Mouse (Mus musculus) adrenal gland, adult 8-10 months (tissue): ENCODE measurements around the gene Ift81. TPM values are rescaled to one million over a fixed set of nuclear protein-coding genes. Genes with fewer than 3 reads are reported as not detected.

Source experiments
- DNase-seq: peaks from one replicate; pipeline ENCODE4 v3.0.0; 2022
- total RNA-seq, 4 experiments: library from RNA; stranded (reverse); gene quantifications; 2 replicates each; pipeline ENCODE4 v1.2.4; 2022

Ift81 gene
- total RNA-seq, 4 experiments from 2014 or later = 13.9 to 30.8 (median 21.5) TPM

DNA sequence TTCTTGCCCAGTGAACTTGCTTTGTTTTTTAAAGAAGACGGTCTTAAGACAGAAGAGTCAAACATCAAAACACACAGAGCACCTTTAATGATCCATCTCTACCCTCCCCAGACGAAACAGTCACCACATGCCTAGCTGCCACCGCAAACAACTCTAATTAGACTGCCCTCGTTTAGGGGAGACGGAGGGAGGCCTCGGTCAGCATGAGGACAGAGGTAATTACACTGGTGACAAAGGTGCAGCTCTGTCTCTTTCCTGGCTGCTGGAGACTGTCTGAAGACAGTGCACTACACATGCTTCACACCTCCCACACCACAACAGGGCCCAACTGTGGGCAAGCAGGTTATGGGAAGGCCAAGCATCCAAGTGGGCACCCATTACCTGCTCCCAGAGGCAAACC lies 66.5 kb downstream of the Ift81 start:
- DNase-seq = no peak

DNA sequence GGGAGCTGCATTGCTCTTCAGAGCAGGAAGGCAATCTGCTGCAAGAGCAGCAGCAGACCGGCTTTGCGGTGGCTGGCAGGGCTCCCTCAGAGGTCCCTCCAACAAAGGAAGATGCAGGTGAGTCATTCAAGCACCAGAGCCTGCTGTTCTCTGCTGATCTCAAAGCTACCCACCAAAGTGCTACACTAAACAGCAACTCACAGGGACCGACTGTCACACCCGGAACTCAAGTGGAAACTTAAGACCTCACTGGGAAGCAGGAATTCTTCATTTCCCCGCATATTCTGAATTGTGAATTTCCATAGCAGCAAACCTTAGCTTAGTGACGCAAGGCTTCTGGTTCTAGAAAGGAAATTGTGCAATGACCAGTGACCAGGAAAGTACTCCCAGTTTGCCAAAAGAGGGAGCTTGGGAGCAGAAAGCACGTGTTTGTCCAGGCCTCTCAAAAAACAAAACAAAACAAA lies 67.0 kb downstream of the Ift81 start:
- DNase-seq = peak; percentile 60

DNA sequence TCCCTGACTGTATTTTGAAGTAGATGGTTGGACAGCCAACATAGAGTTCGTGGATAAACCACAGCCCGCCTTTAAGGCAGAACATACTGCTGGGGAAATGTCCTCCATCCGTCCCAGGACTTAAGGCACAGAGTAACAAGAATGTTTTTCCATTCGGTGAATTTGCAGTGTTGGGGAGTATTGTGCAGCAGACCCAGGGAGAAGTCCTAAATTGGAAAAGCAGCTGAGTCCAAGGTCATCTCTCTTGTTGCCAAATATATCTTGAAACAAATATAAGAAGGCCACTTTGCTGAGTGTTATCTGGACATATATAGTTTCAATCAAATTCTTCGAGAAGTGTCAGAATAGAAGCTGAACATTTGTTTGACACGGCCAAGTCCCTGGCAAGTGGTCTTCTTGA lies 70.9 kb downstream of the Ift81 start:
- no peak for DNase-seq

DNA sequence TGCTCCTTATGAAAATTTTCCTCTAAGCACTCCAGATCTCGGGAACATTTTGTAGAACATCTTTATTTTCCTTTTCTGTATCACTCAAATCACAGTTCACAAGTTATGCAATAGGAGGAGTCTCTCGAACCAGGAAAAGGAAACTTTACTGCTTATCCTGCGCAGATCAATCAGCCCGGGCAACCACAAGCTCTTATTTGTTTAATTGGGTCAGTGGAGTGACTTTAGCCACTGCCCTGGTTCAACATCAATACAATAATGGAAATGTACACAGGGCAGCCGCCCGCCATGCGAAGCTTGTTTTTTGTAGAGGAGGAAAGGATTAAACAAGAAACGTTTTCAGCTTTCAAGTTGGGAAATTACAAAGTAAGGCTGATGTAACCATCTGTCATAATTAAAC lies 72.4 kb downstream of the Ift81 start:
- DNase-seq = no peak

DNA sequence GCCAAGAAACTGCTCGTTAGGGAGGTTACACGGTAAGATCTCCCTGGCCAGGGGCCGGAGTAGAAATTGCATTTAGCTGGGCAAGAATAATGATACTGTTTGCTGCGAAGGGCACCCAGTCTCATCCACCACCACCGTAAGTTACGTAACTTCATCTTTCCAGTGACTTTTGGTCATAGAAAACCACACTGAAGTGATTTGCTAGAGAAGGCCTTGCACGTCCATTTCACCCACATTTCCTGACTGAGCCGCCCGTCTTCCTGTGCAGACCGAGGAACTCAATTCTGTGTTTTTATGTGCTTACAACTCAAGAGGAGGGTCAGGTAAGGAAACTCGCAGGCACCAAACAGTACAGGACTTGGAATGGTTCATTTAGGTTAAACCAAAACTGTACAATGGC lies 76.2 kb downstream of the Ift81 start:
- DNase-seq = no peak

DNA sequence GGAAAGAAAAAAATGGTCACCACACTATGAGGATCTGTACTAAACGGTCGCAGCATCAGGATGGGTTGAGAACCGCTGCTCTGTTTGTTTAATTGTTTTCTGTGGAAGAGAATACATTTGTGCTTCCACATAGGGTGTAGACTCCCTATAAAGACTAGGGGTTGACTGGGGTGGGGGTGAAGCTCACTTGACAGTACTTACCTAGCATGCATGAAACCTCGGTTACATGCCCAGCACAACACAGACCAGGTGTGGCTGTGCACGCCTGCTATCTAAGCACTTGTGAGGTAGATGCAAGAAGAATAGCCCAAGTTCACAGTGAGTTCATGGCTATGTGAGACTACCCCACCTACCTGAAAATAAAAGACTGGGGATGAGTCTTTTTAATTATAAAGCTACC lies 76.7 kb downstream of the Ift81 start:
- no peak for DNase-seq

DNA sequence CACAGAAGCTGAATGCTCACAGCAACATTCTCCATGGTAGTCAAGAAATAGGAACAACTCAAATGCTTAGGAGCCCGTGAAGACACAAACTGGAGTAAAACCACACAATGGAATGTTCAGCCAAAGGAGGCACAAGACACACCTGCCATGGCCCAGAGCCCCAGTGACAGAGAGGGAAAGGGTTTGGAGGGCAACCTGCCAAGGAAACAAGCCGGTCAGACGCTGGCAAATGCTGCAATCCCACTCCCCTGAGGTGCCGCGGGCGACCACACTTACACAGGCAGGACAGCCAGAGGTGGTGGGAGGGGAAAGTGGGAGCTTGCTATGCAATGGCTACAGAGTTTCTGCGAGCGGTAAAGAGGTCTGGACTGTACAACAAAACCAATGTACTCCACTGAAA lies 80.4 kb downstream of the Ift81 start:
- DNase-seq = no peak

DNA sequence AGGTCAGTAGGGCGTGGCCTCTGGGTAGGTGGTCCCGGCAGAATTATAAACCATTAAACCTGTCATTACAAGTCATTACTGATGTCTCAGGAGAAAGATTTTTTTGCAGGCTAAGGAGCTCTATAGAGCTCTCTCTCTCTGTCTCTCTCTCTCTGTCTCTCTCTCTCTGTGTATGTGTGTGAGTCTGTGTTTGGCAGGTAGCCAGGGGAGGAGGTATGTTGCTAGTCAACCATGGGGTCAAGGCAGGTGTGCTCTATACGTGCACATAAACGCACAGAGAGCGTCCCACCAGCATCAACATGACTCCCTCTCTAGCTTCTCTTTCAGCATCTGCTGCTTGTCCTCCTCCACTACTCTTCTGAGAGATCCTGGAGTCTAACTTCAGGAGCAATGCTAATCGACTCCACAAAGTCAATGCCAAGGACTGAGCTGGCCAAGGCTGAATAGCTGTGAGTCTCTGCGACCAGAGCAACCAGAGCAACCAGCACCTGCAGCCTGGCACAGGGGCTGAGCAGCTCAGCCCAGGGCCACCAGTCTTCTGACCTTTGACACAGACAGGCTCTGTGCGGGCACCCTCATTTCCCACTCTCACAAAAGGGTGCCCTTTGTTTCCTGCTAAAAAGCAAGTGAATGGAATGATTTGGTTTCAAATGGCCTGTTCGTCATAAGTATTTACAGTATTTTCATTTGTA lies 84.3 kb downstream of the Ift81 start:
- no peak for DNase-seq

DNA sequence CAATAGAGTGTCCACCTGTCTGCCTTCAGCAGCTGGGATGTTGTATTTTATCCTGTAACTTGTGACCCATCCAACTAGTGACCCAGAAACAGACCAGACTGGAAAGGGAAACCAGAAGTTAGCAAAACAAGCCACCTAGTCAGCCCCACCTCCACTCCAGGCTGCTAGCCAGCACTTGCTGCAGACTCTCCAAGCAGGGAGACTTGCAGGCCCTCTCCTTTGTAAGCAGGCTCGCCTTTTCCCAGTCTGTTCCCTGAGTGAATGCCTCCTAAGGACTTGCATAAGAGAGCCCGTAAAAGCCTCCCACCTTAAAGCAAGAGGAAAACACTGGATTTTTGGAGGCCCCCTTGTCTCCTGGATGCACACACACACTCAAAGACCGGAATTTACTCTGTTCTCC lies 85.0 kb downstream of the Ift81 start:
- DNase-seq = no peak

DNA sequence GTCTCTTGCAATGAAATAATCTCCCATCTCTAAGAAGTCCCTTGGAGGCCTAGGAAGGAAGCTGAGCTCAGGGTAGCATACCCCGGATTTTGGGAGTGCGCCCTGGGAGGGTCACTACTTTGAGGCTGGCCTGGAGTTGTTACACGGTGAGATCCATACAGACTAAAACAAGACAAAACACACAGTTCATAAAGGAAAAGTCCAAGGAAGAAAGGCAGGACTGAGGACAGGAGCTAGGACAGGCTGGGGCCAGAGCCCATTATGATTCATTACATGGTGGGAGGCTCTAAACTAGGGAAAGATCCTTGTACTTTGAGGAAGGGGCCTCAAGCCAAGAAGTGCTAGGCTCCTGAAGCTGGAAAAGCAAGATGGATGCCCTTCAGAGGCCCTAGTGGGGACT lies 85.7 kb downstream of the Ift81 start:
- DNase-seq = no peak

DNA sequence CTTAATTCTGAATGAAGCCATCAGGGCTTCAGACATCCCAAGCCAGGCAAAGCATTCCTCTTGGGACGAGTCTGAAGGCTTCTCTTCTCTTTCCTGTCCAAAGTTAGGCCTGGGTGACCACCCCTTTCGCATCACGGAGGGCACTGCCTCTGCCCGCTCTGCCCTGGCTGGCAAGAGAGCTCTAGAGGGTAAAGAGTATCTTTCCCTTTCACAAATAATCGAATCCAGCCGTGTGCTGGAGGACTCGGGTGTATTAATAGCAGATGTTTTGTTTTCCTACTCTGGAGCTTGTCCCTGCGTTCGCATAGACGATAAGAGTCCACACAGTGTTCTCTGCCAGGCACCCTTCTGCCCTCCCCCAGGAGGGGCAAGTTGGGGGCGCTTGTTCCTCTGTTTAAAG lies 86.6 kb downstream of the Ift81 start:
- no peak for DNase-seq

DNA sequence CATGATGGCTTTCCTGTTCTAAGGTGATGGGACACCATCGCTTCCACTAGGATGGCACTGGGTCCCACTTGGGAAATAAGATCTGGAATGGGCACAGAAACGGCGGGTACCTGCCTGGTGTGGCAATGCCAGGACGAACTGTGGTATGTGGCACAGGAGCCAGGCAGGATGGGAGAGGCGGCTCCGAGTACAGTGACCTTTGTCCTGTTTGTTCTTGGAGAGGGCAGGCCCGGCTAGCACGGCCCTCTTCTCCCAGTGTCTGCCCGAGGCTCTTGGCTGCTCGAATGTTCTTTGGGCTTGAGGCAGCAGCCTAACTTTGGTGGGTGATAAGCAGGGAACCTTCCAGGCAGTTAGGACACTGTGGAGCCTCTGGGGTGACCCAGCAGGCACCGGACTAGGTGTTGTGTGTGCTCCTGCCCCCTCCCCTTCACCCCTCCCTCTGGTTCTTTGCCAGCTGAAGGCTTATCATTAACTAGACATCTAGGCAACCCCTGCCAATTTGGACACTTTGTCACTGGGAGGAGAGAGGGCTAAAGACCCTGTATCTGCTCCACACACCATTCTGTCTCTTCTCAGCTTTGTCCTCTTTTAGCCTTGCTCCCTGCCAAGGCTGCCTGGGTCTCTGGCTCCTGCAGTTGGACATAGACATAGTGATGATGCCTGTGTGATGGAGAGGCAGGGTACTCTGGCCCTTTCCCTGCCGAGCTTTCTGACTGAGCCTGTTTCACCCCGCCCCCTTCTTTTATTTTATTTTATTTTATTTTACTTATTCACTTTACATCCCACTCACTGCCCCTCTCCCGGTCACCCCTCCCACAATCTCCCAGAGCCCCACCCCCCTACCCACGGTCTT lies 87.2 kb downstream of the Ift81 start:
- no peak for DNase-seq

DNA sequence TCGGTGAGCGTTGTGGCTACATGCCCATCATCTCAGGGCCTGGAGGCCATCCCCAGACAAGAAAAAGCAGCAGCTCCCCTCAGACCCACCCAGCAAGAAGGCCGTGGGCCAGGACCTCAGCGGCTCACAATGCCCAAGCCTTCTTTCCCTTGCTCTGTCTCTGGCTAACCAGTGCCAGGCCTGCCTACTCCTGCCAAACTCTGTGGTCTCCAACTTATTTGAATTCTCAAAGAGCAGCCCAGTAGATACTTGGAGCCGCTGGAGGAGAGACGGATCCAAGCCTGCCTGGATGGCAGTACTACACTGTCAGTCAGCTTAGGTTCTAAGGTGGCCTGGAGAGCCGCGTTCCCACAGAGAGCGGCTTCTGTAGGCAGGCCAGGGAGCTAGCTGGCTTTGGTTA lies 87.9 kb downstream of the Ift81 start:
- DNase-seq = no peak

DNA sequence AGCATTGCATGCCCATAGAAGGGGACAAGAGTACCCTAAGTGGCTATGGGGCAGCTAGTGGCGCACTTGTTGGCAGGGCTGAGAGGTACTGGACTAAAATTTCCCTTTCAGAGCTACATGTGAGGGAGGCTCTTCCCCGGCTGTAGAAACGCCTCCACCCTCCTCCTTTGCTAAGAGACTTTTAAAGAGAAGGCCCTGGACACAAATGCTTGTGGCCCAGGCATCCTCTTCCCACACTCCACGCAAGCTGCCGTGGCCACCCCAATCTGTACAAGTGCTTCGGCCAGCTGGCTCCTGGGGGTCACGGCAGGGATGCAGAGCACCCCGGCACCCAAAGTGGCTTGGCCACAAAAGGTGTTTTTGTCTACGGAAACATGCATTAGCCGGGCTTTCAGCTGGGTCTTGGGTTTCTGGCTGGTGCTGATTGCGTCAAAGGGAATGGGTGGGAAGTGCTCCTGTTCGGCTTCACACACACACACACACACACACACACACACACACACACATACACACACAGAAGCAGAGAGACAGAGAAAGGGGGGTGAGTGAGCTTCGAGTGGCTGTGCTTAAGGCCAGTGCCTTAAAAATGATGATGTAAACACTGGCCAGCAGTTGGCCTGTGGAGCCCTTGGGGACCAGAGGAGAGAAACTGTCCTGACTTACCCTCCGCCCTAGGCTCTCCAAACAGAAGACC lies 88.9 kb downstream of the Ift81 start:
- DNase-seq = no peak

DNA sequence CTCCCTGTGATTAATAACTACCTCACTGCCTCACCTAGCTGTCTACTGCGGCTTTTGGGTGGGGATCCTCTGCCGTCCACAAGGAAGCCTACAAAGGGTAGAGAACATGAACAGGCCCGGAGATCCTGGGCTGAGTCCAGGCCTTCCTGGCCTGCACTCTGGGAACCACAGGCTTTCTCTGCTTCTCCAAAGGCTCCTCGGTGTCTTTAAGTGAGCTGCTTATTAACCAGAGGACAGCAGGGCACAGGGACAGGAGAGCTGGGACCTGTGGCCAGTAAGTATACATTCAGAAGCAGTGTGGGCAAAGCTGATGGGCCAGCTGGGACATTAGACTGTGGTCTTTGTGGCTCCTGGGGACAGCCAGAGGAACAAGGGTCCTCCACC lies 89.5 kb downstream of the Ift81 start:
- no peak for DNase-seq

DNA sequence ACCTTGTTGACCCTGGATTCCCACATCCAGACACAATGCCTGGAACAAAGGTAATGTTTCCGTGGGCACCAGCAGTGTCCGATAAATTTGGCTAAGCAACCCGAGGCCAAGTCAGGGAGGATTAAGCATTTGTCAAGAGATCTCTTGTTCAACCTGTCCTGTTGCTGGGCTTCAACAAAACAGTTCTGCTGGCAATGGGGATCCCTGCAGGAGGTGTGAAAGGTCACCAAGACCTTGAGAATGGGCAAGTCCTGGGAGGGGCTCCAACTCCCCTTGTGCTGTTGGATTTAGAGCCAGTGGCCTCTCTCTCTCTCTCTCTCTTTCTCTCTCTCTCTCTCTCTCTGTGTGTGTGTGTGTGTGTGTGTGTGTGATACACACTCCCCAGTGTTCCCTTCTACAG lies 90.1 kb downstream of the Ift81 start:
- no peak for DNase-seq

DNA sequence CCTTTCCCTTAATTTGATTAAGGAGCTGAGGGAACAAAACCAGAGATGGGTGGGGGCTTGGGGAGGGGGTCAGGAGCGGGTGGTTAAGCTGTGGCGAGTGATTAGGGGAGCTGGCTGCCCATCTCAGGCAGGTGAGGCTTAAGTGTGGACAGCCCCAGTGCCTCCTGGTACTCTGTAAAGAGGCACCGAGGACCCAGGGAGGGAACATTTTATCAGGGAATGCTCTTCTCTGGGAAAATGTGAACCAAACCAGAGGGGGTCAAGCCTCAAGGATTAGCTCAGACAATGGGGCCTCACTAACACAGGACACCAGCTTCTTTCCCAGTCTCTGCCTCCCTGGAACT lies 93.2 kb downstream of the Ift81 start:
- no peak for DNase-seq

DNA sequence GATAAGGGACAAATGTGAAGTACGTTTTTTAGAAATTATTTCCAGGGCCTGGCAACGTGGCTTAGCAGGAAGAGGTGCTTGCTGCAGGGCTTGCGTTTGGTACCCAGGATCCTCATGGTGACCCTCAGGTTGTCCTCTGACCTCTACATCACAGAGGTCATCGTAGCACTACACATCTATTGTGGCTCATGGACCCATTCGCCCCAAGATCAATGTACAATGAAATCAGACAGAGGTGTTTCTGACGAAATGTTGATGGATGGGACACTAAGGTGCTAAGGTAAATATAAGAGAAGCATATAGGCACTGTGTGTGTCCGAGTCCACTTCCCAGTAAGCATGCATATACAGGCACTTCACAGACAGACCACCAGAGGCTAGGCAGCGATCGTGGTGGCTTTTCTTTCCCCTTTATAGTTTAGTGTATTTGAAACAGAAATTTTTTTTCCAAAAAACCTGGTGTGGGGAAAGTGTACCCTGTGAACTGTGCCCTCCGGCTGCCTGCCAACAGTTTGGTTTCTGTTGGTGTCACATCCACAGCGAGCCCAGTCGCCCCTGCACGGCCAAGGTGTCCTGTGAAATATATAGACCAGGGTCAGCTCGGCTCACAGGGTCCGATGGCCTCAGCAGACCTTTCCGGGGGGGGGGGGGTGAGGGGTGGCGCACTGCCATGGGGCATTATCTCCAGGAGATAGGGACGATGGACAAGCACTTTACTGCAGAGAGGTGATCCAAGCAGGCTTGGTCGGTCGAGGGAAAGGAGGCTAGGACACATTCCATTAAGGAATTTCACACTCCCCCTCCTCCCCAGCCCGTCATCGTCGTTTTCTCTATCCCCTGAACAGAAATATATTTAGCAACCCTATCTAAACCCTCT lies 93.8 kb downstream of the Ift81 start:
- no peak for DNase-seq

DNA sequence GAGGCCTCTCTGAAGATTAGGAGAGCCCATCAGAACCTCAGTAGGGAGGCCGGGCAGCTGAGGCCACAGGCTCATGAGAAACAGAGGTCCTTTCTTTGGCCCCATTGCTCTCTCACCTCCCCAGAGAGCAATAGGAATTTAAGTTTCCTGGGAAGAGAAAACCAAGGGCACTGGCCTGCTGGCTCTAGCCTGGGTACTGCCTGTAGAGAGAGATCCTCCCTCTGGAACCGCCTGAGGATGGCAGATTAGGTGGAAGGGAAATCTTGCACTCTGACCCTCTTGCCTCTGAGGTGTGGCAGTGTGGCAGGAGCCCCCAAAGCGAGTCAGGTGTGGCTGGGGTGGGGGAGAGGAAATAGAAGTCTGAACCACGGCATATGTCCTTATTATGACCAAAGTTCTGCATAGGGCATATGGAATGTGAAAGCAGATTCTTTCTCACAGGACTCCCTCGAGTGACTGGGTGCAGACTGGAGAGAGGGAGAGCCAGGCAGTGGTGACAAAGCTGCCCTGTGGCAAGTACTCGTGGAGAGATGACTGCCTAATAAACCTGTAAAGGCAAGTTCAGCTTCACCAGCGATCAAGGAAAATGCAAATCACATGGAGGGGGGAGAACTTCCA lies 95.2 kb downstream of the Ift81 start:
- DNase-seq = no peak

DNA sequence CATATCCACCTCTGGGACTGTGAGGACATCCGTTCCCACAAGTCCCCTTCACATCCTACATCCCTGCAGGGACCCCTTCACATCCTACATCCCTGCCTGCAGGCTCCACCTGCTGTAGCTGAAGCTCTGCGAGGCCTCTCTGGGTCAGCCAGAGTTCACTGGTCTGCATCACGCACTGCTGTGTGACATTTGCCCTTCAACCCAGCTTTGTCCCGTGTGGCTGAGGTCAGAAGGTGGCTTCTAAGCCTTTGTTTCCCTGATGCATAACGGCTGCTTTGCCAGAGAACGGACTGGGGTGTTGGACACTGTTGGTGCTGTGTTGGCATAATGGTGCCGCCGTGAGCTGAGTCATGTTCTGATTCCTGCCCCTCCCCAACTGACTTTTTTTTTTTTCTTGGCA lies 96.1 kb downstream of the Ift81 start:
- DNase-seq = no peak

DNA sequence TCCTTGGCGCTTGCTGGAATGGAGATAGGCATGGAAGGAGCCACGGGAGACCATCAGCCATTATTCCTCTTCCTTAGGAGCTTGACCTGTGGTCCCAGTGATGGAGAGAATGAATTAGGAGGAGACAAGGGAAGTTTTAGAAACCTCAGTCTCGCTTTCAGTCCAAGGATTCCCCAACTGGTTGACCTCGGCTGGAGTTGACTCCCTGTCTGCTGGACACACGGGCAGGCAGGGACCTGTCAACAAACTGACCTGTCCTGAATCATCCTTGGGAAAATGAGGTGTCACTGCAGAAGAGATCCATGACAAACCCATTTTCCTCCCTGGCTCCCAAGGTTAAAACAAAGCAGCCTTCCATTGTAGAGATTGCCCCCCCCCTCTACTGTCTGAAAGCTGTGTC lies 97.4 kb downstream of the Ift81 start:
- no peak for DNase-seq

DNA sequence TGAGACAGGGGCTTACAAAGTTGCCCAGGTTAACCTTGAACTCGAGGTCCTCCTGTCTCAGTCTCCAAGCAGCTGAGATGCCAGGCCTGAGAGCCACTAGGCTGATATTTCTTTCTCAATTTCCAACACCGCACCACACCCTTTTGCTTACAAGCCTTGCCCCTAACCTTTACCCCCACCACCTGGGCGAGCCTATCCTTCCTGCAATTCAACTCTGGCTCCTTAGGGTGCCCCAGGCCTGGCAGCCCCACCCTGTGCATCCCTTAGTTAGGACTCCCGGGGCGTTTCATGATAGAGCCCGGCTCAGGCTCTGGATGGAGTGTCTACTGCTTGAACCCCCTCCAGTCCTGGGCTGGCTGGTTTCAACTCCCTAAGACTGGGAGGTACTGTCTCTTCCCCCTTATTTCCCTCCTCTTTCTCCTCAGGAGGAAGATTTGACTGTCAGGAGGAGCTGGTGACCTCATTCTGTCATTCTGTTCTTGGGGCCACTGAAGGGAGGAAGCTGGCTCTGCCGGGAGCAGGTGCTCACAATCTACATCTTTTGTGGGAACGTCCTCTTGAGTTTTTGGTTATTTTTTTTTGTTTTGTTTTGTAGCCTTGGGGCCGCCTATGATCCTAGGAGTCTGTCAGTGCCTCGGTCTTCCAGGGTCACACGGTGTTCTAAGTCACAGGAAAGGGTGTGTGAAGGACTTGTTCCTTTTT lies 98.1 kb downstream of the Ift81 start:
- DNase-seq = no peak
